Mouse (Mus musculus): Measurements from ENCODE around the gene Tbata.

GRCm38 (mm10) chr10:61177751-61178150 lies 6.0 kb downstream of the Tbata start:
- TF ChIP-seq MAFK (IDR thresholded peaks at IDR 0.05; ENCODE audit: insufficient read depth, low read depth, low read length) (no peak), ZC3H11A (IDR thresholded peaks at IDR 0.05; ENCODE audit: borderline replicate concordance, low read depth, low read length) (no peak), HCFC1 (IDR thresholded peaks at IDR 0.05; ENCODE audit: borderline replicate concordance, insufficient read depth, low read length) (no peak), ZNF384 (IDR thresholded peaks at IDR 0.05; ENCODE audit: low read depth, low read length) (no peak), CHD2 (IDR thresholded peaks at IDR 0.05; ENCODE audit: low read depth, low read length) (no peak)
